Mouse (Mus musculus) stomach, embryonic 15.5 days (tissue): ENCODE results near the gene Gsdma2. TPM values are rescaled to one million over a fixed set of nuclear protein-coding genes. Genes with fewer than 3 reads are reported as not detected.

Source experiments
- ATAC-seq: fragments of 200-750 bp; cut with Nextera tagmentation; 2 replicates; pipeline ENCODE4 v1.8.0; 2017; ENCODE audit warnings: low read depth, moderate number of reproducible peaks, moderate TSS enrichment; ENCODE audit not compliant: insufficient read depth, low FRiP score
- H3K27ac ChIP-seq: fragments of 300-500 bp; sonication (generic); 2 replicates; pipeline ENCODE4 v1.5.1; 2015; ENCODE audit warnings: mild to moderate bottlenecking, inconsistent platforms
- H3K27me3 ChIP-seq: fragments of 300-500 bp; sonication (generic); replicated peaks from 2 replicates; pipeline ENCODE4 v1.6.1; 2015; ENCODE audit warnings: inconsistent platforms
- H3K36me3 ChIP-seq: fragments of 300-500 bp; sonication (generic); 2 replicates; pipeline ENCODE4 v1.6.1; 2015; ENCODE audit warnings: inconsistent platforms
- H3K4me1 ChIP-seq: fragments of 300-500 bp; sonication (generic); 2 replicates; pipeline ENCODE4 v1.6.1; 2015; ENCODE audit warnings: inconsistent platforms
- H3K4me2 ChIP-seq: fragments of 300-500 bp; sonication (generic); 2 replicates; pipeline ENCODE4 v1.6.1; 2015; ENCODE audit warnings: mild to moderate bottlenecking, inconsistent platforms
- H3K4me3 ChIP-seq: fragments of 300-500 bp; sonication (generic); replicated peaks from 2 replicates; pipeline ENCODE4 v1.5.1; 2015; ENCODE audit warnings: inconsistent platforms
- H3K9ac ChIP-seq: fragments of 300-500 bp; sonication (generic); 2 replicates; pipeline ENCODE4 v1.6.1; 2015; ENCODE audit warnings: inconsistent platforms
- H3K9me3 ChIP-seq: fragments of 300-500 bp; sonication (generic); 2 replicates; pipeline ENCODE4 v1.6.1; 2016; ENCODE audit warnings: inconsistent platforms
- WGBS: fragments of 180-500 bp; shearing (Covaris S2); methylation state at CpG from one replicate; pipeline ENCODE4 v1.1.7; 2015; 5-methylcytosine and 5-hydroxymethylcytosine counted together
- polyA plus RNA-seq: library from polyadenylated mRNA; unstranded; fragments of >200 nt; fragmentation: Nextera tagmentation; extraction: Ambion mirVana; gene quantifications from 2 replicates; pipeline ENCODE4 v1.2.1, GENCODE M21; 2015

Gene Gsdma2
- polyA plus RNA-seq, 1 experiment from 2014 or later: 0.21 TPM

GRCm38 (mm10) chr11:98688009-98688408, 41.5 kb downstream of the Gsdma2 start:
- H3K4me2 ChIP-seq: no peak overlapping the region
- no peak overlapping the region for H3K27ac ChIP-seq
- H3K27me3 ChIP-seq: no peaks in the 10 kb centered on the region
- 72% methylated on average over 8 of the region's 8 CpGs for WGBS
- H3K36me3 ChIP-seq: peaks cover 65% of the 10 kb centered on the region
- H3K9me3 ChIP-seq: no peaks in the 10 kb centered on the region
- peak; percentile 27; the same call in 1 of the 2 replicates for ATAC-seq
- H3K4me3 ChIP-seq: no peak overlapping the region
- H3K9ac ChIP-seq: no peak overlapping the region
- H3K4me1 ChIP-seq: peaks cover 8% of the 10 kb centered on the region

- H3K27me3 ChIP-seq: no peaks in the 10 kb centered on the region
- H3K4me3 ChIP-seq: no peak overlapping the region
- ATAC-seq: 0 out of 2 replicates have a peak, but pooled peaks have one; percentile 15
- H3K4me2 ChIP-seq: no peak overlapping the region
- no peak overlapping the region for H3K27ac ChIP-seq
- H3K36me3 ChIP-seq: peaks cover 69% of the 10 kb centered on the region
- H3K9ac ChIP-seq: no peak overlapping the region
- no peaks in the 10 kb centered on the region for H3K4me1 ChIP-seq
- no peaks in the 10 kb centered on the region for H3K9me3 ChIP-seq
- WGBS: 68% methylated on average over 13 of the region's 13 CpGs
Observed at GRCm38 (mm10) chr11:98693201-98693600, 46.6 kb downstream of the Gsdma2 start.

DNA sequence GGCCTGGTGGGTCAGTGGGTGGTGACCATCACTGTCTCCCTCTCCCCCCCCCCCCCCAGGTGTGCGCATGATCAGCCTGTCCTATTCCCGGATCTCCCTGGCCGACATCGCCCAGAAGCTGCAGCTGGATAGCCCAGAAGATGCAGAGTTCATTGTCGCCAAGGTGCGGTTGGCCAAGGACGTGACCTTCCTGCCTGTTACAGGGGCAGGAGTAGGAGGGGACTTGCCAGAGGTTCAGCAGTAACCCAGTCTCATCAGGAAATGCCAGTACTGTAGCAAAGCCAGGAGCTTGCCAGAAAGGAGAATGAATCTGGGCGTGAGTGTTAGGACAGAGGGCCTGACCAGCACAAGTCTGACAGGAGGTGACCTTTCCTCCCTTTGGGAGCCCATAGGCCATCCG, 47.2 kb downstream of the Gsdma2 start:
- Histone ChIP-seq H3K27me3 (no peaks in the 10 kb centered on the region), H3K27ac (no peak overlapping the region), H3K9me3 (no peaks in the 10 kb centered on the region), H3K36me3 (peaks cover 67% of the 10 kb centered on the region), H3K9ac (no peak overlapping the region), H3K4me3 (no peak overlapping the region), H3K4me2 (no peak overlapping the region), H3K4me1 (no peaks in the 10 kb centered on the region)
- no peak for ATAC-seq
- 90% methylated on average over 9 of the region's 9 CpGs for WGBS

DNA sequence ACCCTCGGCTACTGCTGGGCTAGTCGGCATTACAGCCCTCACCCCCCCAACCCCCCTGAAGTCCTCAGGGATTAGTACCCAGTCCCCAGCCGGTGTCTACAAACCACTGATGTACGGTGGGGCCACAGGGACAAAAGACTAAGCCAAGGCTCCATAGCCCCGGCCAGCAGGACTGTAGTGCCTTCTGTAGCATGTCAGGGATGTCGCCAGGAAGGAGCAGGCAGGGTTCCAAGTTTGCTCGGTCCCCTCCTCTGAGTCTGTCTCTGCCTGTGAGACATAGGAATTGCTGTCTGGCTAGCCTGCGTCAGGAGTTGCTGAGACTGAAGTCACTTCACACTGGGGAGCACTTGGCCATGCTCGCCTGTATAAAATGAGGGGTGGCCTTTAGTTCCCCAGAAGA, 47.7 kb downstream of the Gsdma2 start:
- Histone ChIP-seq H3K4me1 (no peaks in the 10 kb centered on the region), H3K27ac (no peak overlapping the region), H3K36me3 (peaks cover 65% of the 10 kb centered on the region), H3K4me2 (no peak overlapping the region), H3K9ac (no peak overlapping the region), H3K27me3 (no peaks in the 10 kb centered on the region), H3K4me3 (no peak overlapping the region), H3K9me3 (no peaks in the 10 kb centered on the region)
- WGBS: 82% methylated on average over 9 of the region's 9 CpGs
- ATAC-seq: no peak

- H3K9me3 ChIP-seq: no peaks in the 10 kb centered on the region
- H3K36me3 ChIP-seq: peaks cover 54% of the 10 kb centered on the region
- 75% methylated on average over 14 of the region's 14 CpGs for WGBS
- no peak overlapping the region for H3K4me2 ChIP-seq
- H3K27ac ChIP-seq: no peak overlapping the region
- H3K4me3 ChIP-seq: no peak overlapping the region
- no peaks in the 10 kb centered on the region for H3K27me3 ChIP-seq
- no peak for ATAC-seq
- no peaks in the 10 kb centered on the region for H3K4me1 ChIP-seq
- H3K9ac ChIP-seq: no peak overlapping the region
Observed at GRCm38 (mm10) chr11:98695408-98695807, 48.8 kb downstream of the Gsdma2 start.

DNA sequence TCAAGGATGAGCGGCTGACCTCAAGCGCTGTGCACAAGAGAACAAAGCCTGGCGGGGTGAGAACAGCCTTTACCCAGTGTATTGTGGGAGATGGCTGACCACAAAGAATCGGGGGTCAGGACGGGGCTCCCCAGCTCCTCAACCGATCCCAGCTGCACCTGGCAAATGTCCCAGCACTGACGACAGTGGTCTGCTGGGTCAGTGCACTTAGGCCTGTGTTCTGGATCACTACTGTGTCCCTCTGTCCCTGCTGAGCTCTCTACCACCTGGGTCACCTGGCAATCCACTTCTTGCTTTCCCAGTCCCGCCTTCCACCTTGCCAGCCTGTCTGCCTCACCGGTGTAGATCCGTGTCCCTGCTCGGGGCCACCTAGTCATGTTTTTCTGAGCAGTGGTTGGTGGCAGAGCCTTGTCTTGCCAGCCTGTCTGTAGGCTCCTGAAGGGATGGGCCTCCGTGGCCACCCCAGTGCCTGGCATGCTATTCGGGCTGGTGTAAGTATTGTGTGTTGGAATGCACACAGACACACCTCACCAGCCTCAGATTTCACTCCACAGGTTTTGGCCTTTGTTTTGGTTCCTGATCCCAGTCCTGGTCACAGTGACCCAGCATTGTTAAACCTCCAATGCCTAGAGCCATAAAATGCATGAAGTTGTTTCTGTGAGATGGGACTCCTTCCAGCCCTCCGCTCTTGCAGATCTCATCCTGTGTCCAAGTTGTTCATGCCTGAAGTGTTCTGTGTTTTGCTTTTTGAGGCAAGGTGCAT, 50.1 kb downstream of the Gsdma2 start:
- Histone ChIP-seq H3K27ac (no peak overlapping the region), H3K36me3 (peaks cover 43% of the 10 kb centered on the region), H3K9me3 (no peaks in the 10 kb centered on the region), H3K4me3 (no peak overlapping the region), H3K4me1 (peaks cover 5% of the 10 kb centered on the region; the same call in 1 of the 2 replicates), H3K27me3 (no peaks in the 10 kb centered on the region; the same call in 1 of the 2 replicates), H3K9ac (no peak overlapping the region), H3K4me2 (no peak overlapping the region)
- WGBS: 82% methylated on average over 14 of the region's 14 CpGs
- ATAC-seq: no peak

DNA sequence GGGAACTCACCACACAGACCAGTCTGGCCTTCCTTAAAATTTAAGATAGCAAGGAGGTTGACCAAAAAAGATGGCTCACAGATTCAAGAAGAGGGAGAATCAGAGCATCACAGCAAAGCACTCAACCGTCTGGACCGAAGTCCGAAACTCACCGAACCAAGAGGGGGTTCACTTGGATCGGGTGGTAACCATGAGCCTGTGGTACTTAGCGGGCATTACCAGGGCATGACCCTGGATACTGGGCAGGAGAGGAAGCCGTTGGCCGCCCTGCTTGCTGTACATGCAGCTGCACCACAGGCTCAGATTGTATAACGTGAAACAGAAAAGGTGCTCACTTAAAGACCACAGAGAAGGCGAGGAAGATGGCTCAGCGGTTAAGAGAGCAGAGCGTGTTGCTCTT, 50.7 kb downstream of the Gsdma2 start:
- Histone ChIP-seq H3K4me1 (peaks cover 5% of the 10 kb centered on the region; the same call in 1 of the 2 replicates), H3K27me3 (no peaks in the 10 kb centered on the region; the same call in 1 of the 2 replicates), H3K9me3 (no peaks in the 10 kb centered on the region), H3K27ac (no peak overlapping the region), H3K4me3 (no peak overlapping the region), H3K9ac (no peak overlapping the region), H3K36me3 (peaks cover 37% of the 10 kb centered on the region), H3K4me2 (no peak overlapping the region)
- WGBS: 91% methylated on average over 12 of the region's 12 CpGs
- ATAC-seq: no peak

- ATAC-seq: no peak
- Histone ChIP-seq H3K27me3 (no peaks in the 10 kb centered on the region; the same call in 1 of the 2 replicates), H3K4me2 (no peak overlapping the region), H3K9me3 (no peaks in the 10 kb centered on the region), H3K36me3 (peaks cover 20% of the 10 kb centered on the region), H3K4me1 (peaks cover 5% of the 10 kb centered on the region; the same call in 1 of the 2 replicates), H3K4me3 (no peak overlapping the region), H3K9ac (no peak overlapping the region), H3K27ac (no peak overlapping the region)
- WGBS: 82% methylated on average over 16 of the region's 16 CpGs
Observed at GRCm38 (mm10) chr11:98698849-98699640, 52.5 kb downstream of the Gsdma2 start.

DNA sequence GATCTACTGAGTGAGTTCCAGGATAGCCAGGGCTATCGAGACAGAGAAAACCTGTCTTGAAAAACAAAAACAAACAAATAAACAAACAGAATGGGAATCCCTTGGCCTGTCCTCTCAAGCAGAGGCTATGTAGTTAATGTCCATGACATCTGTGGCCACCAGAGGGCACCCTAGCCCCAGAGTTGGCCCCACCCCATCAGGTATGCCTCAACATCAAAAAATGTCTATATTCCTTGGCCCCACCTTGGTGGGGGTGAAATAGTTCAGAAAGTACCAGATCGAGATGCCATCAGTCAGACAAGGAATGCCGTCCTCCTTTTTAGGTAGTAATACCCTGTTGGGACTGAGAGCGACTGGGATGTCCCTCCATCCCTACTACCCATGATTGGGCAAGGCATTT, 53.4 kb downstream of the Gsdma2 start:
- no peak overlapping the region for H3K27ac ChIP-seq
- no peak overlapping the region for H3K9ac ChIP-seq
- no peak overlapping the region for H3K4me2 ChIP-seq
- no peak overlapping the region for H3K4me3 ChIP-seq
- 31% methylated on average over 4 of the region's 4 CpGs for WGBS
- H3K36me3 ChIP-seq: peaks cover 13% of the 10 kb centered on the region
- no peaks in the 10 kb centered on the region for H3K9me3 ChIP-seq
- H3K27me3 ChIP-seq: no peaks in the 10 kb centered on the region; the same call in 1 of the 2 replicates
- ATAC-seq: 0 out of 2 replicates have a peak, but pooled peaks have one; percentile 36
- peaks cover 5% of the 10 kb centered on the region; the same call in 1 of the 2 replicates for H3K4me1 ChIP-seq

- Histone ChIP-seq H3K4me1 (peaks cover 5% of the 10 kb centered on the region; the same call in 1 of the 2 replicates), H3K27ac (no peak within 1 kb of the TSS), H3K4me3 (no peak within 1 kb of the TSS), H3K9ac (no peak within 1 kb of the TSS), H3K4me2 (no peak within 1 kb of the TSS), H3K9me3 (no peaks in the 10 kb centered on the region), H3K36me3 (peaks cover 8% of the 10 kb centered on the region; the same call in 1 of the 2 replicates), H3K27me3 (no peaks in the 10 kb centered on the region; the same call in 1 of the 2 replicates)
- WGBS: 51% methylated on average over 10 of the region's 10 CpGs
- no peak for ATAC-seq
Observed at GRCm38 (mm10) chr11:98701213-98701670, 54.7 kb downstream of the Gsdma2 start, which contains the start of gene Csf3. Csf3 (plus strand) TSS chr11:98701263.

GRCm38 (mm10) chr11:98702323-98702722, 55.8 kb downstream of the Gsdma2 start:
- no peaks in the 10 kb centered on the region for H3K9me3 ChIP-seq
- no peak overlapping the region for H3K27ac ChIP-seq
- H3K4me3 ChIP-seq: no peak overlapping the region
- H3K36me3 ChIP-seq: peaks cover 18% of the 10 kb centered on the region
- no peak for ATAC-seq
- H3K9ac ChIP-seq: no peak overlapping the region
- H3K4me1 ChIP-seq: peaks cover 7% of the 10 kb centered on the region; the same call in 1 of the 2 replicates
- no peak overlapping the region for H3K4me2 ChIP-seq
- WGBS: 73% methylated on average over 5 of the region's 5 CpGs
- no peaks in the 10 kb centered on the region; the same call in 1 of the 2 replicates for H3K27me3 ChIP-seq
